In the genomic region with DNA sequence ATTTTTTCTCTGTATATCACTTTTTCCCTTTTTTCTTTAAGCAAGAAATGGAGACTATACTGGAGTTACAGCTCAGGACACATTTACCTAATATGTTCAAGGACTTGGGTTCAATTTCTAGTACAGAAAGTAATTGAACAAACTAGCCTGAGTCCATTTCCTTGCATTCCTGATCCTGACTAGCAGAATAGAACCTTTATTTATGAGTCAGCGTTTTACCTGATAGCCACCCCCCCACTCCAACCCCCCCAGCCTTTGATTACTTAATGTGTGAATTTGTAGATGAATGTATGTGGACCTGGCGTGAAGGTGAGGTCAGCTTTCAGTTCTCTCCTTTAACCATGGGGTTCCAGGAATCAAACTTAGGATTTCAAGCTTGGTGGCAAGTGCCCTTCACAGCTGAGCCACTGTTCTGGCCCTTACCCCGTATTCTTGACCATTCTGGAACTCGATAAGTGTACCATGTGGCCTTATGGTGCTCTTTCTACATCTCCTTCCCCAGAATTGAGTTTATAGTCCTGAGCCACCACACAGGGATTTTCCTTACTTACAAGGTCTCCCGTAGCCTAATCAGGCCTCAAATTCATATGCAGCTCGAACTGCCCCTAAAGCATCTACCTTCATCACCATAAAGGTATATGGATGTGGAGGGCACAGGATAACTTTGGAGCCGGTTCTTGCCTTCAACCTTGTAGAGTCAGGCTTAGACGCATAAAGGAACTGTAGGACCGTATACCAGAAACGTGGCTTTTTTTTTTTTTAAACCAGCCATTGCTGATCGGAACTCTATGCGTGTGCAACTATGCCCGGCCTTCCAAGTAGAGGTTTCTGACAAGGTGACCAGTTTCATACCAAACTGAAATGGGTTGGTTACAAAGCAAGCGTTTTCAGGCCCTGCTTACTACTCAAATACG, we compare ENCODE assay signal across 8 mouse cellular contexts. TPM values are rescaled to one million over a fixed set of nuclear protein-coding genes. Genes with fewer than 3 reads are reported as not detected.
DNase-seq lines count a peak whose midpoint lies in the region; ATAC-seq and TF ChIP-seq lines count a peak whose summit lies in the region.

No protein-coding gene starts in this region.

- H3K79me2 ChIP-seq in MEL (ENCODE audit: control insufficient read depth, insufficient read depth, low read length, poor library complexity), result peaks cover 25% of the 10 kb centered on the region

- peak overlapping the region; percentile 69 for H3K4me3 ChIP-seq in heart, embryonic 16.5 days (ENCODE audit: low read length)
- peak overlapping the region; percentile 59 to 71 for H3K4me3 ChIP-seq in MEL (ENCODE audit: control insufficient read depth in 1 of 2, insufficient read depth in 1 of 2, low read depth in 2 of 2, low read length in 2 of 2)
- H3K4me3 ChIP-seq in hindbrain, embryonic 10.5 days, result peak overlapping the region; percentile 68
- H3K4me3 ChIP-seq in megakaryocyte, embryonic 14.5 days (replicated peaks), result peak overlapping the region; percentile 96

- H3K9me3 ChIP-seq in heart, embryonic 16.5 days (replicated peaks; ENCODE audit: control insufficient read depth, low read length), result no peaks in the 10 kb centered on the region
- no peaks in the 10 kb centered on the region for H3K9me3 ChIP-seq in MEL (replicated peaks; ENCODE audit: insufficient read depth, low read length)
- H3K9me3 ChIP-seq in hindbrain, embryonic 10.5 days, result no peaks in the 10 kb centered on the region
- H3K9me3 ChIP-seq in megakaryocyte, embryonic 14.5 days, result no peaks in the 10 kb centered on the region

- no peak for TF ChIP-seq CTCF in MEL (IDR thresholded peaks at IDR 0.05 in 2 of 3, conservative IDR thresholded peaks at IDR 0.05 in 1 of 3; ENCODE audit: control insufficient read depth in 1 of 3, insufficient read depth in 1 of 3, low read depth in 2 of 3, low read length in 3 of 3, poor library complexity in 1 of 3, severe bottlenecking in 1 of 3)

- TF ChIP-seq POLR2A in MEL (IDR thresholded peaks at IDR 0.05; ENCODE audit: control insufficient read depth in 1 of 2, insufficient read depth in 1 of 2, low read depth in 1 of 2, low read length in 2 of 2, poor library complexity in 1 of 2), result no peak; a peak in 1 of 4 replicates

- H3K27me3 ChIP-seq in heart, embryonic 16.5 days (ENCODE audit: control insufficient read depth, insufficient read depth, low read length), result no peaks in the 10 kb centered on the region
- no peaks in the 10 kb centered on the region for H3K27me3 ChIP-seq in MEL (ENCODE audit: control insufficient read depth in 1 of 2, insufficient read depth in 2 of 2, low read length in 2 of 2)
- H3K27me3 ChIP-seq in hindbrain, embryonic 10.5 days (ENCODE audit: insufficient read depth, poor library complexity, severe bottlenecking), result no peaks in the 10 kb centered on the region
- H3K27me3 ChIP-seq in megakaryocyte, embryonic 14.5 days (replicated peaks), result no peaks in the 10 kb centered on the region

- peaks cover 13% of the 10 kb centered on the region for H3K4me1 ChIP-seq in heart, embryonic 16.5 days (ENCODE audit: control insufficient read depth, insufficient read depth, low read length)
- H3K4me1 ChIP-seq in MEL (ENCODE audit: control insufficient read depth in 1 of 2, insufficient read depth in 2 of 2, low read length in 2 of 2), result peaks cover 4 to 5% of the 10 kb centered on the region in 2 experiments
- H3K4me1 ChIP-seq in hindbrain, embryonic 10.5 days (replicated peaks), result peaks cover 22% of the 10 kb centered on the region
- H3K4me1 ChIP-seq in megakaryocyte, embryonic 14.5 days, result peaks cover 21% of the 10 kb centered on the region

- H3K4me2 ChIP-seq in heart, embryonic 16.5 days (ENCODE audit: low read depth, low read length), result peak overlapping the region; percentile 93

- H3K9ac ChIP-seq in heart, embryonic 16.5 days (ENCODE audit: low read length), result peak overlapping the region; percentile 85
- H3K9ac ChIP-seq in MEL (ENCODE audit: control insufficient read depth, low read depth, low read length, poor library complexity, severe bottlenecking), result peak overlapping the region; percentile 77

- peaks cover 7% of the 10 kb centered on the region for H3K36me3 ChIP-seq in heart, embryonic 16.5 days (ENCODE audit: control insufficient read depth, insufficient read depth)
- H3K36me3 ChIP-seq in MEL (ENCODE audit: control insufficient read depth in 1 of 2, insufficient read depth in 2 of 2, low read length in 2 of 2), result peaks cover 0 to 11% of the 10 kb centered on the region in 2 experiments; a peak in 2 of 4 replicates
- peaks cover 17% of the 10 kb centered on the region for H3K36me3 ChIP-seq in hindbrain, embryonic 10.5 days
- peaks cover 13% of the 10 kb centered on the region for H3K36me3 ChIP-seq in megakaryocyte, embryonic 14.5 days (replicated peaks; ENCODE audit: low read length)

- 0 out of 4 replicates have a peak, but pooled peaks of 1 of the 2 experiments have one; percentile 11 for TF ChIP-seq EP300 in MEL (IDR thresholded peaks at IDR 0.05; ENCODE audit: low read depth in 1 of 2, low read length in 2 of 2)

- WGBS in heart, embryonic 16.5 days, result 20% methylated on average over 15 of the region's 15 CpGs
- 27% methylated on average over 15 of the region's 15 CpGs for WGBS in hindbrain, embryonic 10.5 days

- no peak for TF ChIP-seq RAD21 in MEL (IDR thresholded peaks at IDR 0.05; ENCODE audit: low read depth, low read length)

- 0 out of 2 replicates have a peak, but pooled peaks have one; percentile 6 for ATAC-seq in heart, embryonic 16.5 days (replicated peaks; ENCODE audit: extremely low read depth, insufficient read depth, low FRiP score)
- no peak for ATAC-seq in monocyte, adult 5-6 weeks (replicated peaks; ENCODE audit: insufficient number of reproducible peaks, low FRiP score, low TSS enrichment, poor library complexity, severe bottlenecking)

- peak overlapping the region; percentile 99 for H3K27ac ChIP-seq in heart, embryonic 16.5 days (ENCODE audit: low read length)
- H3K27ac ChIP-seq in MEL (ENCODE audit: control insufficient read depth, low read depth, low read length), result peak overlapping the region; percentile 93
- peak overlapping the region; percentile 96 for H3K27ac ChIP-seq in hindbrain, embryonic 10.5 days

- intact Hi-C loops in heart, postnatal 14 days (cut with DNase I), result no loop called here

- no peak for DNase-seq in heart, postnatal 14 days
- DNase-seq in MEL (ENCODE audit: low read depth, low spot score), result no peak
- DNase-seq in hindbrain, embryonic 10.5 days (ENCODE audit: low spot score), result no peak
- DNase-seq in ovary, postnatal 14 days (ENCODE audit: low spot score), result no peak
- DNase-seq in layer of hippocampus, adult 8-10 months (ENCODE audit: low spot score in 2 of 2), result no peak

TF ChIP-seq in MEL, 35 proteins besides CTCF, POLR2A, EP300 and RAD21 (continues in another document):
- TF ChIP-seq ZKSCAN1 (IDR thresholded peaks at IDR 0.05; ENCODE audit: low read depth, low read length) (no peak), POLR2AphosphoS2 (IDR thresholded peaks at IDR 0.05; ENCODE audit: low read length) (no peak), TAL1 (IDR thresholded peaks at IDR 0.05; ENCODE audit: low read length) (no peak), ZNF384 (IDR thresholded peaks at IDR 0.05; ENCODE audit: low read depth, low read length) (peak; percentile 74), MAX (IDR thresholded peaks at IDR 0.05; ENCODE audit: low read length) (0 out of 2 replicates have a peak, but pooled peaks have one; percentile 26), JUND (IDR thresholded peaks at IDR 0.05; ENCODE audit: low read depth, low read length) (0 out of 2 replicates have a peak, but pooled peaks have one; percentile 10), GATA1 (IDR thresholded peaks at IDR 0.05; ENCODE audit: low read depth, low read length) (no peak), GABPA (IDR thresholded peaks at IDR 0.05; ENCODE audit: low read depth, low read length) (no peak), MAFK (IDR thresholded peaks at IDR 0.05; ENCODE audit: borderline replicate concordance, low read depth, low read length) (peak; percentile 73; the same call in 1 of the 2 replicates), MYB (IDR thresholded peaks at IDR 0.05; ENCODE audit: low read depth, low read length) (no peak), RCOR1 (IDR thresholded peaks at IDR 0.05; ENCODE audit: low read depth, low read length) (no peak), CHD2 (IDR thresholded peaks at IDR 0.05; ENCODE audit: low read length) (no peak), KAT2A (conservative IDR thresholded peaks at IDR 0.05; ENCODE audit: low read depth, low read length) (no peak), ZC3H11A (IDR thresholded peaks at IDR 0.05; ENCODE audit: low read depth, low read length) (no peak), USF1 (IDR thresholded peaks at IDR 0.05; ENCODE audit: low read depth, low read length) (no peak), ZMIZ1 (IDR thresholded peaks at IDR 0.05; ENCODE audit: low read depth, low read length) (no peak), MAZ (IDR thresholded peaks at IDR 0.05; ENCODE audit: low read depth, low read length) (0 out of 2 replicates have a peak, but pooled peaks have one; percentile 15), E2F4 (IDR thresholded peaks at IDR 0.05; ENCODE audit: borderline replicate concordance, low read depth, low read length) (no peak), SMC3 (IDR thresholded peaks at IDR 0.05; ENCODE audit: low read depth, low read length) (no peak)

RNA-seq across cellular contexts. Expression of gene Kdm5a, which starts 0.9 kb away (rescaled TPM):
- 27.2 and 27.6 TPM in 2 replicates for polyA plus RNA-seq in heart, embryonic 16.5 days (2015; fragmentation: Nextera tagmentation; extraction: Ambion mirVana)
- total RNA-seq in heart, postnatal 14 days (2021), result 10 to 100 TPM; 36.6 to 40.0 TPM
- total RNA-seq in MEL (2012; rRNA removed), result 45.7 and 51.7 TPM in 2 replicates
- polyA plus RNA-seq in MEL (2012; ENCODE audit: insufficient read depth in 1 of 2, insufficient read length in 2 of 2, low read depth in 1 of 2, low replicate concordance in 2 of 2, missing spikeins in 1 of 2), result 100 to 1,000 TPM; 121 to 303 TPM
- 46.1 and 51.4 TPM in 2 replicates for polyA plus RNA-seq in hindbrain, embryonic 10.5 days (2016; fragmentation: Nextera tagmentation; extraction: Ambion mirVana)
- polyA plus RNA-seq in megakaryocyte, embryonic 14.5 days (2012; ENCODE audit: insufficient read depth, low replicate concordance), result 1.7 and 4.6 TPM in 2 replicates
- 192 to 286 TPM (median 256 TPM) in 3 replicates for total RNA-seq in monocyte, adult 5-6 weeks (2017)
- total RNA-seq in layer of hippocampus, adult 8-10 months (2022), result 10 to 100 TPM; 43.0 to 52.3 (median 44.3) TPM

RNA-seq across cellular contexts. Expression of gene Ccdc77, which starts 1.1 kb away (rescaled TPM):
- 18.6 and 21.0 TPM in 2 replicates for polyA plus RNA-seq in heart, embryonic 16.5 days (2015; fragmentation: Nextera tagmentation; extraction: Ambion mirVana)
- total RNA-seq in heart, postnatal 14 days (2021), result 1 to 10 TPM; 7.1 to 7.7 TPM
- total RNA-seq in MEL (2012; rRNA removed), result 14.4 and 16.6 TPM in 2 replicates
- polyA plus RNA-seq in MEL (2012; ENCODE audit: insufficient read depth in 1 of 2, insufficient read length in 2 of 2, low read depth in 1 of 2, low replicate concordance in 2 of 2, missing spikeins in 1 of 2), result 10 to 100 TPM in 1 of 2 experiments, not detected in 1; 17.9 TPM
- polyA plus RNA-seq in hindbrain, embryonic 10.5 days (2016; fragmentation: Nextera tagmentation; extraction: Ambion mirVana), result 21.0 and 27.4 TPM in 2 replicates
- 0.91 and 3.4 TPM in 2 replicates for polyA plus RNA-seq in megakaryocyte, embryonic 14.5 days (2012; ENCODE audit: insufficient read depth, low replicate concordance)
- 8.9 to 17.4 TPM (median 11.2 TPM) in 3 replicates for total RNA-seq in monocyte, adult 5-6 weeks (2017)
- 1 to 10 TPM; 5.4 to 8.7 (median 7.7) TPM for total RNA-seq in layer of hippocampus, adult 8-10 months (2022)
